Mouse (Mus musculus): Measurements from ENCODE around the gene Lysmd4.
A peak's percentile ranks its signal among the peaks of the same experiment; 100 is the strongest.

GRCm38 (mm10) chr7:67355870-67356269 is 133.5 kb downstream of the Lysmd4 start:
- TF ChIP-seq POLR2A (IDR thresholded peaks at IDR 0.05; ENCODE audit: extremely low read depth, insufficient read depth, low read length) (no peak), CTCF (IDR thresholded peaks at IDR 0.05; ENCODE audit: low read depth, low read length) (peak; percentile 20; the same call in 1 of the 2 replicates)

All from liver, adult 2 months (tissue).